Mouse (Mus musculus) olfactory bulb, adult 2 months (tissue): ENCODE data around the gene C1qc.

Experiments used
- CTCF ChIP-seq: fragments of 200-500 bp; IDR thresholded peaks from 2 replicates; pipeline ENCODE4 v1.5.1; 2012; ENCODE audit warnings: low read depth, mild to moderate bottlenecking, low read length, moderate library complexity; ENCODE audit not compliant: insufficient read depth
- POLR2A ChIP-seq: fragments of 200-500 bp; IDR thresholded peaks from 2 replicates; pipeline ENCODE4 v1.6.1; 2012; ENCODE audit warnings: mild to moderate bottlenecking, low read depth, low read length, moderate library complexity; ENCODE audit not compliant: insufficient read depth

- TF ChIP-seq POLR2A, result no peak
- TF ChIP-seq CTCF, result no peak
These were observed 32.9 kb upstream of the C1qc start for GRCm38 (mm10) chr4:136925804-136926203.
